Mouse (Mus musculus) ES-E14 (cell line): ENCODE data around the gene Tecpr1.

Experiments used
- CHD2 ChIP-seq: IDR thresholded peaks from 2 replicates; pipeline ENCODE4 v1.6.1; 2014; ENCODE audit warnings: mild to moderate bottlenecking, low read depth, low read length, inconsistent platforms
- HCFC1 ChIP-seq: IDR thresholded peaks from 2 replicates; pipeline ENCODE4 v1.6.1; 2012; ENCODE audit warnings: low read length, inconsistent platforms, borderline replicate concordance; ENCODE audit not compliant: insufficient read depth
- MAFK ChIP-seq: IDR thresholded peaks from 2 replicates; pipeline ENCODE4 v1.6.1; 2014; ENCODE audit warnings: mild to moderate bottlenecking, low read depth, low read length, inconsistent platforms; ENCODE audit not compliant: insufficient read depth
- ZC3H11A ChIP-seq: IDR thresholded peaks from 2 replicates; pipeline ENCODE4 v1.6.1; 2012; ENCODE audit warnings: low read depth, mild to moderate bottlenecking, inconsistent platforms, low read length, borderline replicate concordance
- ZNF384 ChIP-seq: IDR thresholded peaks from 2 replicates; pipeline ENCODE4 v1.6.1; 2012; ENCODE audit warnings: low read depth, low read length, inconsistent platforms

DNA sequence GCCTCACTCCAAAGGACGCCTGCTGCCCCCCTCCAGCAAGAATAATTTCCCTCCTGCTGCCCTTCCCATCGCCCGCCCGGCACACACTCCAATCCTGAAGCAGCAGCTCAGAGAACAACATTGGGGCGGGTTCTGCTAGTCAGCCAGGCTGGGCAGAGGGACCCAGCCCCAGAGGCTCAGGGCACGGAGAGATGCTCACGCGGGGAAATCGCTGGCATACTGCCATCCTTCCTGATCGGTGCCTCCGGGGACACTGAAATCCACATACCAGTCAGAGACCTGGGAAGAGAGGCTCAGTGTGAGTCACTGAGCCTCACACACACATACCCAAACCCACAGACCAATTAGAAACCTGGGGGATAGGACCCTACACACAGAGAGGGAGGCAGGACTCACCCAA lies 22.8 kb downstream of the Tecpr1 start:
- TF ChIP-seq ZNF384 (no peak), CHD2 (no peak), ZC3H11A (no peak), HCFC1 (no peak), MAFK (no peak)
